Mouse (Mus musculus) liver, embryonic 11.5 days (tissue): ENCODE measurements around the gene Immp2l. TPM values are rescaled to one million over a fixed set of nuclear protein-coding genes. Genes with fewer than 3 reads are reported as not detected.
A peak's percentile ranks its signal among the peaks of the same experiment; 100 is the strongest.

Experiments used
- ATAC-seq: fragments of 200-750 bp; cut with Nextera tagmentation; replicated peaks from 2 replicates; pipeline ENCODE4 v1.8.0; 2017; ENCODE audit warnings: moderate number of reproducible peaks, mild to moderate bottlenecking, moderate TSS enrichment, moderate library complexity; ENCODE audit not compliant: low FRiP score
- DNase-seq: peaks from one replicate; pipeline ENCODE4 v3.0.0-alpha.2; 2017; ENCODE audit warnings: low spot score
- H3K27ac ChIP-seq: fragments of 300-500 bp; sonication (generic); 2 replicates; pipeline ENCODE4 v1.5.1; 2014; ENCODE audit warnings: mild to moderate bottlenecking, low read depth, low read length, control low read depth
- H3K27me3 ChIP-seq: fragments of 300-500 bp; sonication (generic); replicated peaks from 2 replicates; pipeline ENCODE4 v1.6.1; 2014; ENCODE audit warnings: low read length, mixed read lengths; ENCODE audit not compliant: control insufficient read depth, insufficient read depth
- H3K36me3 ChIP-seq: fragments of 300-500 bp; sonication (generic); 2 replicates; pipeline ENCODE4 v1.6.1; 2014; ENCODE audit warnings: mild to moderate bottlenecking, low read length, moderate library complexity, mixed read lengths; ENCODE audit not compliant: control insufficient read depth, insufficient read depth
- H3K4me1 ChIP-seq: fragments of 300-500 bp; sonication (generic); replicated peaks from 2 replicates; pipeline ENCODE4 v1.6.1; 2014; ENCODE audit warnings: low read length, mixed read lengths; ENCODE audit not compliant: control insufficient read depth, insufficient read depth
- H3K4me2 ChIP-seq: fragments of 300-500 bp; sonication (generic); 2 replicates; pipeline ENCODE4 v1.6.1; 2014; ENCODE audit warnings: mild to moderate bottlenecking, control low read depth, moderate library complexity
- H3K4me3 ChIP-seq: fragments of 300-500 bp; sonication (generic); 2 replicates; pipeline ENCODE4 v1.5.1; 2014; ENCODE audit warnings: low read depth, low read length, control low read depth
- H3K9ac ChIP-seq: fragments of 300-500 bp; sonication (generic); 2 replicates; pipeline ENCODE4 v1.6.1; 2014; ENCODE audit warnings: low read depth, low read length, control low read depth
- H3K9me3 ChIP-seq: fragments of 300-500 bp; sonication (generic); 2 replicates; pipeline ENCODE4 v1.6.1; 2016; ENCODE audit warnings: low read length, inconsistent platforms, mixed read lengths; ENCODE audit not compliant: control insufficient read depth
- WGBS: fragments of 180-500 bp; shearing (Covaris S2); extraction: QIAGEN DNeasy Blood & Tissue Kit; methylation state at CpG from one replicate; pipeline ENCODE4 v1.1.7; 2014; 5-methylcytosine and 5-hydroxymethylcytosine counted together
- polyA plus RNA-seq: library from polyadenylated mRNA; unstranded; fragments of >200 nt; fragmentation: Nextera tagmentation; extraction: Ambion mirVana; gene quantifications from 2 replicates; pipeline ENCODE4 v1.2.1, GENCODE M21; 2014

Immp2l gene
- polyA plus RNA-seq = 12.3 and 15.6 TPM in 2 replicates

GRCm38 (mm10) chr12:41023511-41024421 lies at the start of gene Immp2l:
Gene Immp2l, plus strand, starts transcription at chr12:41024090.
- peak; percentile 98 for ATAC-seq

GRCm38 (mm10) chr12:40978719-40979500 lies 45.0 kb upstream of the Immp2l start:
- H3K9ac ChIP-seq = no peak overlapping the region
- ATAC-seq (no peak), DNase-seq (no peak)
- H3K4me3 ChIP-seq = no peak overlapping the region
- WGBS = 73% methylated on average over 2 of the region's 2 CpGs
- H3K27ac ChIP-seq = no peak overlapping the region
- H3K9me3 ChIP-seq = no peaks in the 10 kb centered on the region
- H3K4me2 ChIP-seq = no peak overlapping the region
- H3K36me3 ChIP-seq = no peaks in the 10 kb centered on the region
- no peaks in the 10 kb centered on the region for H3K27me3 ChIP-seq
- no peaks in the 10 kb centered on the region for H3K4me1 ChIP-seq

More at GRCm38 (mm10) chr12:41023511-41024421, at the start of gene Immp2l:
- Histone ChIP-seq H3K9me3 (0 out of 2 replicates have a peak, but pooled peaks cover 2% of the 10 kb centered on the region), H3K36me3 (no peaks in the 10 kb centered on the region), H3K9ac (peak within 1 kb of the TSS; percentile 91), H3K27me3 (no peaks in the 10 kb centered on the region), H3K4me1 (peaks cover 3% of the 10 kb centered on the region), H3K4me3 (peak within 1 kb of the TSS; percentile 79), H3K4me2 (peak within 1 kb of the TSS; percentile 78), H3K27ac (peak within 1 kb of the TSS; percentile 65)
- DNase-seq = peak; percentile 97
- 3% methylated on average over 68 of the region's 68 CpGs for WGBS

- no peaks in the 10 kb centered on the region for H3K4me1 ChIP-seq
- no peaks in the 10 kb centered on the region for H3K27me3 ChIP-seq
- no peak overlapping the region for H3K4me3 ChIP-seq
- no peak overlapping the region for H3K27ac ChIP-seq
- no peaks in the 10 kb centered on the region for H3K9me3 ChIP-seq
- H3K9ac ChIP-seq = no peak overlapping the region
- 77% methylated on average over 4 of the region's 4 CpGs for WGBS
- DNase-seq (no peak), ATAC-seq (no peak)
- no peak overlapping the region for H3K4me2 ChIP-seq
- no peaks in the 10 kb centered on the region for H3K36me3 ChIP-seq
Observed at GRCm38 (mm10) chr12:40979716-40980115, 44.2 kb upstream of the Immp2l start.

GRCm38 (mm10) chr12:40980160-40980559 lies 43.7 kb upstream of the Immp2l start:
- WGBS = 67% methylated on average over 3 of the region's 3 CpGs
- no peak overlapping the region for H3K4me3 ChIP-seq
- no peaks in the 10 kb centered on the region for H3K4me1 ChIP-seq

GRCm38 (mm10) chr12:40983021-40983420 lies 40.9 kb upstream of the Immp2l start:
- Histone ChIP-seq H3K4me1 (no peaks in the 10 kb centered on the region), H3K4me3 (no peak overlapping the region), H3K27ac (no peak overlapping the region), H3K36me3 (no peaks in the 10 kb centered on the region), H3K9me3 (no peaks in the 10 kb centered on the region), H3K27me3 (no peaks in the 10 kb centered on the region), H3K4me2 (no peak overlapping the region), H3K9ac (no peak overlapping the region)
- 78% methylated on average over 1 of the region's 1 CpGs for WGBS
- DNase-seq (no peak), ATAC-seq (no peak)

More at GRCm38 (mm10) chr12:40980160-40980559, 43.7 kb upstream of the Immp2l start:
- ATAC-seq = no peak
- Histone ChIP-seq H3K27ac (no peak overlapping the region), H3K4me2 (no peak overlapping the region), H3K27me3 (no peaks in the 10 kb centered on the region), H3K9ac (no peak overlapping the region), H3K9me3 (no peaks in the 10 kb centered on the region), H3K36me3 (no peaks in the 10 kb centered on the region)
- no peak for DNase-seq

- ATAC-seq (no peak), DNase-seq (no peak)
- Histone ChIP-seq H3K4me1 (no peaks in the 10 kb centered on the region), H3K9me3 (no peaks in the 10 kb centered on the region), H3K27ac (no peak overlapping the region), H3K36me3 (no peaks in the 10 kb centered on the region), H3K27me3 (no peaks in the 10 kb centered on the region), H3K9ac (no peak overlapping the region), H3K4me2 (no peak overlapping the region), H3K4me3 (no peak overlapping the region)
- WGBS = 35% methylated on average over 4 of the region's 4 CpGs
Observed at GRCm38 (mm10) chr12:40984735-40985134, 39.2 kb upstream of the Immp2l start.

- Histone ChIP-seq H3K9ac (no peak overlapping the region), H3K4me3 (no peak overlapping the region), H3K4me2 (no peak overlapping the region), H3K36me3 (no peaks in the 10 kb centered on the region), H3K27me3 (no peaks in the 10 kb centered on the region), H3K4me1 (no peaks in the 10 kb centered on the region), H3K9me3 (no peaks in the 10 kb centered on the region), H3K27ac (no peak overlapping the region)
- WGBS = 73% methylated on average over 4 of the region's 4 CpGs
- ATAC-seq (no peak), DNase-seq (no peak)
Observed at GRCm38 (mm10) chr12:40985791-40986190, 38.1 kb upstream of the Immp2l start.

GRCm38 (mm10) chr12:40988311-40989065 lies 35.4 kb upstream of the Immp2l start:
- no peak for ATAC-seq

More at GRCm38 (mm10) chr12:40988311-40989065, 35.4 kb upstream of the Immp2l start:
- WGBS = 83% methylated on average over 9 of the region's 9 CpGs
- no peak overlapping the region for H3K4me2 ChIP-seq
- no peak overlapping the region for H3K27ac ChIP-seq
- no peak overlapping the region for H3K9ac ChIP-seq
- DNase-seq = no peak
- H3K27me3 ChIP-seq = no peaks in the 10 kb centered on the region
- no peaks in the 10 kb centered on the region for H3K9me3 ChIP-seq
- no peaks in the 10 kb centered on the region for H3K36me3 ChIP-seq
- no peaks in the 10 kb centered on the region for H3K4me1 ChIP-seq
- H3K4me3 ChIP-seq = no peak overlapping the region
